Mouse (Mus musculus): ENCODE measurements around the gene Aff1.

The Aff1 gene

DNA sequence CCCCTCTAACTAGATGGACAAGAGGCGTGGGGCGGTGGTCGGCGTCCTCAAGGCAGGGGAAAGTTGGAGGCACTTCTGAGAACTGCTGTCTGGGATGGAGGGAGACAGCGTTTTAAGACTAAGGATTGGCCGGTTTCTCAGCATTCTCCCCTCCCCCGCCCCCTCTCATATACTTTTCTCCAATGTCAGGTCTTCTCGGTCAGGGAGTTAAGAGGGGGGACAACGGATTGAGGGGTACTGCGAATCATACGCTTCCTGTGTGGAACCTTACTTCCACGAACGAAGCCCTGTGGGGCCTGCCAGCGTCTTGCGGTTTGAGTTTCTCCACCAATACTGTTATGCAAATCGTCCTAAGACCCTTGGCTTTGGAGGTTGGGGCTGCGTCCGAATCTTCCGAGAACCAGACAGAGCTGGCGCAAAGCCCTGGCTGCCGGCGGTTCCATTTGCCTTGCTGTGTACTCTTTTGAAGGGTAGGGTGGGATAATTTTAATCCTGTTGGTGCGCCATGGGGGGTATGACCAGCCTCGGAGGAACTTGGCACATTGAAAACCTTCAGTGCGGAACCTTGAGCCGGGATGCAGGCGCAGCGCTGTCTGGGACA is 967 bp downstream of the Aff1 start:
- DNase-seq (ENCODE audit: low read depth, low spot score) = no peak

DNA sequence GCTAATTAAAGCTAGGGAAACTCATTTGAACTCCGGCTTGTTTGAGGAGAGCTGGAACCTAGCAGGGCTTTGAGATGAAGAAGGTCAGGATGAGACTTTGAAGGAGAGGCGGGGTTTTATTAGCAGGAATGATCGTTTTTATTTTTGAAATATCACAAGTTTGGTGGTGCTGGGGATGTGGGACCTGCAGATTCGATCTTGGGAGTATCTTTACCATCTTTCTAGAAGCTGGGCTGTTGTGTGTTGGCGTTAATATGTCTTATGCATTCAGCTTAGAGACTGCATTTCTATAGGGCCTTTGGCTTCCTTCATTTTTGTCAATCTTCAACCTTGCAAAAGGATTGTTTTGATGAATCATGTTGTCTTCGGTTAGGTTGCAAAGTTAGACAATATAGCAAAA is 1.9 kb downstream of the Aff1 start:
- no peak for DNase-seq (ENCODE audit: low read depth, low spot score)

GRCm38 (mm10) chr5:103697875-103698491 is 5.8 kb downstream of the Aff1 start:
- DNase-seq (ENCODE audit: low read depth, low spot score) = no peak

- no peak for DNase-seq (ENCODE audit: low read depth, low spot score)
Measured at GRCm38 (mm10) chr5:103698577-103698976, 6.4 kb downstream of the Aff1 start.

DNA sequence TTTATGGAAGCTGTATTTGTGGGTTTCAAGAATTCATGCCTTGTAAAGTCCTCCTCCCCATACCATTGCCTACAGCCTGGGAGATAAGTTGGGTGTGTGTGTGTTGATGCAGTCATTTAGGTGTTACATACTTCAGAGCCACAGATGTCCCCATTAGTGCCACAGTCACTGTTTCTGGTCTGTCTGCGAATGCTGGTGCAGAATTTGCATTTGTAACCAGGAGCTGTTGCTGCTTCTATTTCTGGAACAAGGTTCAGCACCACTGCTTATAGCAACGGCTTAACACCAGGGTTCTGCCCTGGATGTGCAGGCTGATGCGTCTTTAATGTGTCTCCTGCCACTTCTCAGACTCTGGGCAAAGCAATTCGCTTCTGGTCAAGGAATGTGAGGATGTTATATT is 7.4 kb downstream of the Aff1 start:
- no peak for DNase-seq (ENCODE audit: low read depth, low spot score)

- DNase-seq (ENCODE audit: low read depth, low spot score) = no peak
Measured at GRCm38 (mm10) chr5:103700661-103701060, 8.5 kb downstream of the Aff1 start.

DNA sequence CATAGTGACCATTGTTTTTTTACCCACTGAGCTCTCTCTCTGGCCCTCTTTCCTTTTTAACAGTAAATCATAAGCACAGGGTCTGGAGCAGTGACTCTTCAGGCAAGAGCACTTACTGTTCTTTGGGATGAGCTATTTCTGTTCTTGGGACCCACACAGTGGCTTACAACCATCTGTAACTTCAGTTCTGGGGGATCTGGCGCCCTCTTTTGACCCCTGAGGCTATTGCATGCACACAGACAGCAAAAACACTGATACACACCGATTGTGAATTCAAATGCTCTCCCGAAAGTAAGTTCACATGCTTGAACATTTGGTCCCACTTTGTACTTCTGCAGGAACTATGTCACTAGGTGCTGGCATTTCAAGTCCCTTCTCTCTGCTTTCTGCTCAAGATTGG is 9.3 kb downstream of the Aff1 start:
- no peak for DNase-seq (ENCODE audit: low read depth, low spot score)

DNA sequence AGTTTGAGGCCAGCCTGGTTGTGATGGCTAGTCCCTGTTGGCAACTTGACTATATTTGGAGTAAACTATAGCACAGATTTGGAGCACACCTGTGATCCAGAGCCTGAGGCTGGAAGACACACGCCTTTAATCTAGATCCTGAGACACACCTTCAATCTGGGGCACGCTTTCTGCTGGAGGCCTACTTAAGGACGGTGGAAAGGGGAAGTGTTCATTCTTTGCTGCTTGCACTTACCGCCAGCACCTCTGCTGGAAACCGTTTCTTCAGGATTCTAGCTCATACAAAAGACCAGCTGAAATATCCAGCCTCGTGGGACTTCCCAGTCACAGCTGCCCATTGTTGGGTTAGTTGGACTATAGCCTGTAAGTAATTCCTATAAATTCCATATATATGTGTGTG is 10.4 kb downstream of the Aff1 start:
- no peak for DNase-seq (ENCODE audit: low read depth, low spot score)

DNA sequence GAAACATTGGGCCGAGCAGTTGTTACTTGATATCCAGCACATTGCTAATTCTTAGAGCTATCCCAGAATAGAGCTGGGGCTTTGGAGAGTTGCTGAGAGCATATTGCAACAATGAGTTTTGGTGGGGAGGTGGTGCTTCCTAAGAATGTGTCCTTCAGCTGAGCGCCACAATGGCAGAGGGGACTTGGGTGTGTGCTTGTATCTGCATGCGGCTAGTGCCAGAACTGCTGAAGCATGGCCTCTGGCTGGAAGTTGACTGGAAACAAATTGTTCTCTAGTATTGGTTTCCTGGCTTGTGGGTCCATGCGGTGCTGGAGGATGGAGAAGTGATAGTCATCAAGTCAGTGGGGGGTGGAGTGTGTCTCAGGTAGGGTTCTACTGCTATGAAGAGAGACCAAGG is 13.2 kb downstream of the Aff1 start:
- no peak for DNase-seq (ENCODE audit: low read depth, low spot score)

- no peak for DNase-seq (ENCODE audit: low read depth, low spot score)
Measured at GRCm38 (mm10) chr5:103705874-103706273, 13.7 kb downstream of the Aff1 start.

GRCm38 (mm10) chr5:103709044-103709443 is 16.9 kb downstream of the Aff1 start:
- DNase-seq (ENCODE audit: low read depth, low spot score) = no peak

DNA sequence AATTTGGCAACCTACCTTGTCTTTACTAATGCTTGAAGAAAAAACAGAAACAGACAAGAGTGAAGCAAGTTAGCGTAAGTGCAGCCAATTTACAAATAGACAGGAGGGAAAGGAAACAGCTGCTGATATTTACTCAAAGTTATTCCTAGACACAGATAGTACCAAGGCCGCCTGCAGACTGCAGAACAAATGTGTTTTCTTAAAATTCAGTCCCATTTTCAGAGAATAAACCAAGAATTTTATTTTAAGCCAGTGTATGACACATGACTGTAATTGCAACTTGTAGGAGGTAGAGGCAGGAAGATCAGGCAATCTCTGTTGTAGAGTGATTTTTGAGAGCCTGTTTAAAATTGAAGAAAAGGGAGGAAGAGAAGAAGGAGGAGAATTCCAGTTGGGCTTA is 19.7 kb downstream of the Aff1 start:
- peak; percentile 60 for DNase-seq (ENCODE audit: low read depth, low spot score)

DNA sequence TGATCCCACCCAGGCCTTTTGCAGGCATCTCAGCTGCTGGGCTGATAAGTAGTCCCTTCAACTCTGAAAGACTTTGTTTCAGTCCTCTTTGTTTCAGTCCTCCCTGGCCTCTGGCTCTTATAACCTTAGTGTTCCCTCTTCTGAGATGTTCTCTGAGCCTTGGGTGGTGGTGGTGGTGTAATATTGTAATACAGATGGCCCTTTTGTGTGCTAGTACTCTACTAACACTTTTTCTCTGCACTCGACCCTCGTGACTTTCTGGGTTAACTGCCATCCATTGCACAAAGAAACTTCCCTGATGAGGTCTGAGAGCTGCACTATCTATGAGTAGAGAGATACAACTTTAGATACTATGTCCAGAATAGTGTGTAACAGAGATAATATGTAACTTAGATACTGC is 21.2 kb downstream of the Aff1 start:
- no peak for DNase-seq (ENCODE audit: low read depth, low spot score)

GRCm38 (mm10) chr5:103714943-103715342 is 22.8 kb downstream of the Aff1 start:
- no peak for DNase-seq (ENCODE audit: low read depth, low spot score)

GRCm38 (mm10) chr5:103716824-103717342 is 24.7 kb downstream of the Aff1 start:
- DNase-seq (ENCODE audit: low read depth, low spot score) = no peak

DNA sequence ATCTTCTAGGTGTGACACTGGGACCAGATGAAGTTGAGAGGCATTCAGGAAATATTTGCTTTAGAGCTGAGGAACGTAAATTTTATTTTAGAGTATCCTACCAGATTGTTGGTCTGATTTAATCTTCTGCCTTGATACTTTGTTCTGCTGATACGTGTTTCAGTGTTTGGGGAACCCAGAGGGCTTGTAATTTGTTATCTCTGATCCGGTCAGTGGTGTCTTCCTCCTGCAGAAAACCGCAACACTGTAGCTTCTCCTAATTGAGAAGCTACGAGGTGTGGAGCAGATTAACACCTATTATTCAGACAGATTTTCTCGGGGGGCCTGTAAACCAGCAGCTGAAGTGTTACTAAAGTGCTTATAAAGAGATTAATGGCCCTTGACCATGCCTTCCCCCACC is 27.0 kb downstream of the Aff1 start:
- DNase-seq (ENCODE audit: low read depth, low spot score) = no peak

- DNase-seq (ENCODE audit: low read depth, low spot score) = no peak
Measured at GRCm38 (mm10) chr5:103719851-103720250, 27.7 kb downstream of the Aff1 start.

DNA sequence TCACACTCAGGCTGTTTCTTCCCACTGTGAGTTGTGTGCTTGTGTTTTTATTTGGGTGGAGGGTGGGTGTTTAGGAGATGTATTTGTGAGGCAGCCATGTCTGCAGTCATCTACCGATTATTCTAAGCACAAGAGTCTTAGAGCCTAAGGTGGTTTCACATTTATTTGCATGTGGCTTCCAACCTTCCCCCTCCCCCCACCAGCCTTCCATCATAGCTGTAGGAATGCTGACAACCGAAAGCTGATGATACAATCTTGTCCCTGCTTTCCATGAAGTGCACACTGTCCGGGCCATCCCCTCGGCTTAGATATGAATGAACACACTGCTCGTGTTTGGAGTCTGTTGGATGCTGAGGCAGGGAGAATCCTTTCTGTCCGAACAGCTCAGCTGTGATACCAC is 28.8 kb downstream of the Aff1 start:
- no peak for DNase-seq (ENCODE audit: low read depth, low spot score)

- no peak for DNase-seq (ENCODE audit: low read depth, low spot score)
Measured at GRCm38 (mm10) chr5:103721490-103721889, 29.3 kb downstream of the Aff1 start.

DNA sequence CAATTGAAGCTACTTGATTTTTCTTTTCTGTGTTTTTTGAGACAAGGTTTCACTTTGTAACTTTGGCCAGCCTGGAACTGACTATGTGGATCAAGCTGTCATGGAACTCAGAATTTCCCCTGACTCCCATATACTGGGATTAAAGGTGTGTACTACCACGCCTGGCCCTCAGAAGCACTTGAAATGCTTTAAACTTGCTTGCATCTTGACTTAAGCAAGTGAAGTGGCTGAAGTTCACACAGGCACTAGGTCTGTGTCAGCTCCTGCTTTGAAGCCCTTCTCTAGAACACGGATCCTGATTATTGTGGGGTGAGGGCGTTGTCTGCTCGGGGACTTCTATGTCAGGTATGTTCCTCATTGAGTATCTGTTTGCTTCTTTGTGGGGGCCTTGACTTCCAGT is 30.5 kb downstream of the Aff1 start:
- DNase-seq (ENCODE audit: low read depth, low spot score) = no peak

DNA sequence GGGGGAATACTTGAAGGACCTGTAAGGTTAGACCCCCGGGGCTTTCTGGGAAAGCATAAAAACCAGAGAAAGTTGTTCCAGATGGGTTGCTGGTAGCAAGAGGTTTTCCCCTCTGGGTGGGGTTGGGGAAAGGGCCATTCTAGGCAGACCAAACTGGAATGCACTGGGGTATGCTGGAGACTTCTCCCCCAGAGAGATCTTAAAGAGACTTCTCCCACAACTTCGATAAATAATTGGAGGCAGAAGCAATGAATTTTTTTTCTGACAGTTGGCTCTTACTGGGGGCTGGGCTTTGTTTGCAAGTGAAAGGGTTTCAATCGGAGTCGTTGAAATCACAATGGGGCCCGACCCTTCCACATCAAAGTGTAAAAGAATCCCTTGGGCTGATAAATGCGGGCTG is 32.2 kb downstream of the Aff1 start:
- DNase-seq (ENCODE audit: low read depth, low spot score) = no peak

GRCm38 (mm10) chr5:103724823-103725222 is 32.6 kb downstream of the Aff1 start:
- DNase-seq (ENCODE audit: low read depth, low spot score) = no peak

- DNase-seq (ENCODE audit: low read depth, low spot score) = no peak
Measured at GRCm38 (mm10) chr5:103725268-103726149, 33.3 kb downstream of the Aff1 start.
